Mouse (Mus musculus): ENCODE data around the gene Nav2.

GRCm38 (mm10) chr7:49316600-49316999, 408.1 kb downstream of the Nav2 start:
- no peak for TF ChIP-seq REST (IDR thresholded peaks at IDR 0.05; ENCODE audit: insufficient read depth, insufficient read length)
- no peak for TF ChIP-seq TCF3 (IDR thresholded peaks at IDR 0.05; ENCODE audit: insufficient read length, low read depth)
- no peak for TF ChIP-seq POLR2AphosphoS2 (IDR thresholded peaks at IDR 0.05; ENCODE audit: insufficient read length, low read depth)
- TF ChIP-seq POLR2A (IDR thresholded peaks at IDR 0.05; ENCODE audit: insufficient read length, low read depth): no peak
